Mouse (Mus musculus) C2C12 (cell line): ENCODE measurements around the gene Nradd.

ENCODE experiments used
- CTCF ChIP-seq: IDR thresholded peaks from one replicate; pipeline ENCODE4 v1.5.1; 2011; ENCODE audit not compliant: control insufficient read depth, insufficient read depth, insufficient read length
- FOSL1 ChIP-seq: IDR thresholded peaks from one replicate; pipeline ENCODE4 v1.8.0; 2011; ENCODE audit warnings: mild to moderate bottlenecking, low read length; ENCODE audit not compliant: poor library complexity, insufficient read depth, severe bottlenecking
- MAX ChIP-seq: IDR thresholded peaks from one replicate; pipeline ENCODE4 v1.6.1; 2011; ENCODE audit warnings: mild to moderate bottlenecking, control low read depth
- MYOD1 ChIP-seq: IDR thresholded peaks from one replicate; pipeline ENCODE4 v1.6.1; 2011; ENCODE audit warnings: low read depth; ENCODE audit not compliant: control insufficient read depth, insufficient read length
- MYOG ChIP-seq: IDR thresholded peaks from one replicate; pipeline ENCODE4 v1.6.1; 2011; ENCODE audit not compliant: control insufficient read depth, insufficient read length; ENCODE audit errors: extremely low read depth
- USF1 ChIP-seq: IDR thresholded peaks from one replicate; pipeline ENCODE4 v1.6.1; 2011; ENCODE audit warnings: low read depth, mild to moderate bottlenecking, control low read depth, moderate library complexity

GRCm38 (mm10) chr9:110630171-110630570 lies 5.9 kb upstream of the Nradd start:
- TF ChIP-seq CTCF (no peak), MYOG (no peak), USF1 (no peak), MYOD1 (no peak), MAX (no peak), FOSL1 (no peak)
